Mouse (Mus musculus): ENCODE data around the gene Gm8180.
"Not testable (repeated sequence)": the region's sequence is repeated elsewhere in the genome, so short reads cannot be mapped to it uniquely, and the experiment has no call there.

Gene Gm8180

GRCm38 (mm10) chr14:43784645-43785044 lies at the start of gene Gm8180:
Gene Gm8180 (minus strand): TSS chr14:43784745.
- not testable (repeated sequence) for DNase-seq

- not testable (repeated sequence) for DNase-seq
Measured at GRCm38 (mm10) chr14:43830385-43830784, 45.8 kb upstream of the Gm8180 start.

- DNase-seq: not testable (repeated sequence)
Measured at GRCm38 (mm10) chr14:43824176-43824575, 39.6 kb upstream of the Gm8180 start.

GRCm38 (mm10) chr14:43821869-43822268 lies 37.3 kb upstream of the Gm8180 start:
- not testable (repeated sequence) for DNase-seq

GRCm38 (mm10) chr14:43812458-43812857 lies 27.9 kb upstream of the Gm8180 start:
- DNase-seq: peak; percentile 40 to 53

- DNase-seq: not testable (repeated sequence)
Measured at GRCm38 (mm10) chr14:43808142-43808541, 23.6 kb upstream of the Gm8180 start.

- not testable (repeated sequence) for DNase-seq
Measured at GRCm38 (mm10) chr14:43804435-43804834, 19.9 kb upstream of the Gm8180 start.

GRCm38 (mm10) chr14:43796905-43797470 lies 12.4 kb upstream of the Gm8180 start:
- peak; percentile 7 for DNase-seq

GRCm38 (mm10) chr14:43796069-43796904 lies 11.7 kb upstream of the Gm8180 start:
- DNase-seq: peak in 1 of 2 experiments; percentile 3

GRCm38 (mm10) chr14:43793811-43794210 lies 9.3 kb upstream of the Gm8180 start:
- not testable (repeated sequence) for DNase-seq

GRCm38 (mm10) chr14:43747566-43747965 lies 37.0 kb downstream of the Gm8180 start, which contains the start of gene Gm6526:
Gene Gm6526 (plus strand): TSS chr14:43747866.
- not testable (repeated sequence) for DNase-seq
